Mouse (Mus musculus) CH12.LX (cell line): ENCODE results near the gene 2310079G19Rik.

Experiments used
- CHD2 ChIP-seq: IDR thresholded peaks from 2 replicates; pipeline ENCODE4 v1.6.1; 2011; ENCODE audit warnings: low read length, improper control_type of control experiment
- CTCF ChIP-seq, 2 experiments: IDR thresholded peaks in 1 of 2; conservative IDR thresholded peaks in 1 of 2; 2 replicates each; pipeline ENCODE4 v1.5.1; 2011 to 2012; ENCODE audit warnings: low read depth in 2 of 2, low read length in 2 of 2, improper control_type of control experiment in 1 of 2, inconsistent platforms in 1 of 2, mild to moderate bottlenecking in 1 of 2, moderate library complexity in 1 of 2
- ELF1 ChIP-seq: IDR thresholded peaks from 2 replicates; pipeline ENCODE4 v1.6.1; 2014; ENCODE audit warnings: low read depth, mild to moderate bottlenecking, inconsistent platforms, low read length, improper control_type of control experiment
- EP300 ChIP-seq: IDR thresholded peaks from 2 replicates; pipeline ENCODE4 v1.6.1; 2011; ENCODE audit warnings: low read length, improper control_type of control experiment
- ETS1 ChIP-seq: conservative IDR thresholded peaks from 2 replicates; pipeline ENCODE4 v1.6.1; 2012; ENCODE audit warnings: low read depth, mild to moderate bottlenecking, inconsistent platforms, low read length, improper control_type of control experiment, moderate library complexity
- GABPA ChIP-seq: IDR thresholded peaks from 2 replicates; pipeline ENCODE4 v1.6.1; 2012; ENCODE audit warnings: low read depth, low read length, improper control_type of control experiment, inconsistent platforms; ENCODE audit not compliant: insufficient replicate concordance
- JUN ChIP-seq: IDR thresholded peaks from 2 replicates; pipeline ENCODE4 v1.6.1; 2011; ENCODE audit warnings: low read depth, mild to moderate bottlenecking, low read length, improper control_type of control experiment, moderate library complexity; ENCODE audit not compliant: insufficient read depth
- MAFK ChIP-seq: IDR thresholded peaks from 2 replicates; pipeline ENCODE4 v1.6.1; 2011; ENCODE audit warnings: low read length, improper control_type of control experiment; ENCODE audit not compliant: insufficient replicate concordance
- MAX ChIP-seq: IDR thresholded peaks from 2 replicates; pipeline ENCODE4 v1.6.1; 2011; ENCODE audit warnings: low read length, improper control_type of control experiment
- MEF2A ChIP-seq: IDR thresholded peaks from 2 replicates; pipeline ENCODE4 v1.6.1; 2014; ENCODE audit warnings: low read depth, mild to moderate bottlenecking, inconsistent platforms, low read length, improper control_type of control experiment, borderline replicate concordance
- POLR2A ChIP-seq: IDR thresholded peaks from 2 replicates; pipeline ENCODE4 v1.6.1; 2011; ENCODE audit warnings: low read depth, mild to moderate bottlenecking, improper control_type of control experiment, low read length
- TCF12 ChIP-seq: IDR thresholded peaks from 2 replicates; pipeline ENCODE4 v1.6.1; 2014; ENCODE audit warnings: low read depth, mild to moderate bottlenecking, inconsistent platforms, low read length, improper control_type of control experiment
- USF1 ChIP-seq: IDR thresholded peaks from 2 replicates; pipeline ENCODE4 v1.6.1; 2014; ENCODE audit warnings: low read depth, mild to moderate bottlenecking, inconsistent platforms, low read length, improper control_type of control experiment
- ZNF384 ChIP-seq: IDR thresholded peaks from 2 replicates; pipeline ENCODE4 v1.6.1; 2012; ENCODE audit warnings: low read depth, low read length, improper control_type of control experiment, inconsistent platforms

DNA sequence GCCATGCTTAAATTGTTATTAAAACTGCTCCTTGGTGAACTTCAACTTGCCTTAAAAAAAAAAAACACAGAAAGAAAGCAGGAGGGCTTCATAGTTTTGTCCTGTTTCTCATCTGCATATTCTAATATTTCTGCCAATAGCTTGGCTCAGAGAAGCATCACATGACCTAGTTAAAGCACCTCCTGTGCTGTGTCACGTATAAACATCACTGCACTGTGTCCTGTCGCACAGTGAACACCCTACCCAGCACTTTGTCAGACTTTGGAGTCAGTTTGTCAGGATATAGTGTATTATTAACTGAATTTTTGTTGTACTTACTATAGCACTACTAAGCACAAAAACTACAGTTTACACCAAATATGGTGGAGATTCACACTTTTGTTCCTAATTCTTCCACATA, 24.5 kb upstream of the 2310079G19Rik start:
- no peak for TF ChIP-seq MEF2A
- TF ChIP-seq CTCF (conservative IDR thresholded peaks at IDR 0.05 in 1 of 2, IDR thresholded peaks at IDR 0.05 in 1 of 2; ENCODE audit: low read depth in 2 of 2, low read length in 2 of 2) = no peak
- no peak for TF ChIP-seq ETS1
- TF ChIP-seq POLR2A = no peak
- no peak for TF ChIP-seq GABPA
- TF ChIP-seq TCF12 = no peak
- no peak for TF ChIP-seq ELF1
- no peak for TF ChIP-seq EP300
- TF ChIP-seq JUN = no peak
- no peak for TF ChIP-seq MAX
- TF ChIP-seq USF1 = no peak
- no peak for TF ChIP-seq MAFK
- no peak for TF ChIP-seq CHD2
- TF ChIP-seq ZNF384 = no peak
